Mouse (Mus musculus) megakaryocyte, embryonic 14.5 days (primary cell): ENCODE measurements around the gene Fgfr4.

Source experiments
- FLI1 ChIP-seq: IDR thresholded peaks from 2 replicates; pipeline ENCODE4 v1.6.1; 2012; ENCODE audit warnings: low read length, inconsistent platforms, mixed read lengths
- GATA1 ChIP-seq: IDR thresholded peaks from 3 replicates; pipeline ENCODE4 v1.6.1; 2012; ENCODE audit warnings: mixed read lengths, low read length, inconsistent platforms, borderline replicate concordance

DNA sequence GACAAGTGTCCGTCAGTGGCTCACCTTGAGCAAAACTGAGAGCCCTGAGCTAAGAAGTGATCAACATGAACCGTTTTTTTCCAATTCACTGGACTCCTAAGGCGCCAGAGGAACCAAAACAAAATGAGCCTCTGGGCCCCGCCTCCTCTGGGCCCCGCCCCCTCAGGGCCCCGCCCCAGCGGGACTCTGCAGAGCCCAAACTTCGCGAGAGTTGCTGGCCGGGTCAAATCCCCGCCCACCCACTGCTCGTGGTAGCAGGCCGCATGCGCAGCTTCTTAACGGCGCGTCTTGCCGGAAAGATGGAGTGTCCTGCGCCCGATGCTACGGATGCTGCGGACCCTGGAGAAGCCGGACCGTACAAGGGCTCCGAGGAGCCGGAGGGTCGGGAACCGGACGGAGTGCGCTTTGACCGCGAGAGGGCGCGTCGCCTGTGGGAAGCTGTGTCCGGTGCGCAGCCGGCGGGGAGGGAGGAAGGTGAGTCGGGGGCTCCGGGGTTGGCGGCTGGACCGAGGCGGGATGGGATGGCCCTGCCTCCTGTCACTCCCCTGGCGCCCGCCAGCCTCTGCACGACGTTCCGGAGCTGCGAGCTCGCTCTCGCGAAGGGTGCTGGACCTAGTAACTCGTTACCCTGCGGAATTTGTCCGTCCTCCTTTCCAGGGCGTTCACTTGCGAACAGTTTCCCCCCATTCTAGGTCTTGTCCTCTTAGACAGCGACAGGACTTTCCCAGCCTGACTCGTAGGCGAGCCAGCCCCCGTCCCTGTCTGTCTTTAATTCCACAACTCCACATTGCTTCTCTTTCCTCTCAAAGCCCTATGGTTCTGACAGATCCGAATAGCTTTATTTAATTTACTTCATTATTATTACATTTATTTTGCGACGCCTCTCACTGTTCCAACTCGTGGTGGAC lies 47.1 kb upstream of the Fgfr4 start, which contains the start of gene Zfp346:
- no peak for TF ChIP-seq FLI1
- no peak for TF ChIP-seq GATA1
